Mouse (Mus musculus) neural tube, embryonic 13.5 days (tissue): ENCODE results near the gene Tbc1d22a. TPM values are rescaled to one million over a fixed set of nuclear protein-coding genes. Genes with fewer than 3 reads are reported as not detected.

Experiments used
- ATAC-seq: fragments of 200-750 bp; cut with Nextera tagmentation; 2 replicates; pipeline ENCODE4 v1.8.0; 2017; ENCODE audit warnings: low read depth, mild to moderate bottlenecking, moderate TSS enrichment, moderate library complexity
- H3K27ac ChIP-seq: fragments of 300-500 bp; sonication (generic); replicated peaks from 2 replicates; pipeline ENCODE4 v1.5.1; 2015; ENCODE audit warnings: moderate library complexity, mild to moderate bottlenecking, inconsistent platforms
- H3K27me3 ChIP-seq: fragments of 300-500 bp; sonication (generic); 2 replicates; pipeline ENCODE4 v1.6.1; 2015; ENCODE audit warnings: mild to moderate bottlenecking, inconsistent platforms
- H3K36me3 ChIP-seq: fragments of 300-500 bp; sonication (generic); 2 replicates; pipeline ENCODE4 v1.6.1; 2015; ENCODE audit warnings: mild to moderate bottlenecking, inconsistent platforms
- H3K4me1 ChIP-seq: fragments of 300-500 bp; sonication (generic); replicated peaks from 2 replicates; pipeline ENCODE4 v1.6.1; 2015; ENCODE audit warnings: inconsistent platforms
- H3K4me2 ChIP-seq: fragments of 300-500 bp; sonication (generic); 2 replicates; pipeline ENCODE4 v1.6.1; 2015; ENCODE audit warnings: inconsistent platforms, mild to moderate bottlenecking, moderate library complexity
- H3K4me3 ChIP-seq: fragments of 300-500 bp; sonication (generic); 2 replicates; pipeline ENCODE4 v1.5.1; 2015; ENCODE audit warnings: mild to moderate bottlenecking, inconsistent platforms
- H3K9ac ChIP-seq: fragments of 300-500 bp; sonication (generic); 2 replicates; pipeline ENCODE4 v1.6.1; 2015; ENCODE audit warnings: moderate library complexity, mild to moderate bottlenecking, inconsistent platforms
- H3K9me3 ChIP-seq: fragments of 300-500 bp; sonication (generic); 2 replicates; pipeline ENCODE4 v1.6.1; 2016; ENCODE audit warnings: inconsistent platforms
- WGBS: fragments of 180-500 bp; shearing (Covaris S2); methylation state at CpG from one replicate; pipeline ENCODE4 v1.1.7; 2015; 5-methylcytosine and 5-hydroxymethylcytosine counted together
- polyA plus RNA-seq: library from polyadenylated mRNA; unstranded; fragments of >200 nt; fragmentation: Nextera tagmentation; extraction: Ambion mirVana; gene quantifications from 2 replicates; pipeline ENCODE4 v1.2.1, GENCODE M21; 2015

The Tbc1d22a gene
- polyA plus RNA-seq, 1 experiment from 2014 or later = 12.4 TPM

DNA sequence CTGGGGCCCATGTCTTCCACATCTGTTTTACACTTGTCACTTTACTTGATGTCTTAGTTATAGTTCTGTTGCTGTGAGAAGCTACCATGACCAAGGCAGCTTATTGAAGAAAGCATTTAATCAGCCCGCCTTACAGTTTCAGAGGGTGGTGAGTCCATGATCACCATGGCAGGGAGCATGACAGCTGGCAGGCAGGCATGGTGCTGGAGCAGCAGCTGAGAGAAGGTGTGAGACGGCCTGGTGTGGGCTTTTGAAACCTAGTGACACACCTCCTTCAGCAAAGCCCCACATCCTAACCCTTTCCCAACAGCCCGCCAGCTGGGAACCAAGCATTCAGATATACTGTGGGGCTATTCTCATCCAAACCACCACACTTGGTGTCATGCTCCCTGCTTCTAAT, 91.0 kb downstream of the Tbc1d22a start:
- Histone ChIP-seq H3K4me2 (no peak overlapping the region), H3K9ac (no peak overlapping the region), H3K9me3 (no peaks in the 10 kb centered on the region), H3K27me3 (no peaks in the 10 kb centered on the region), H3K27ac (no peak overlapping the region), H3K4me3 (no peak overlapping the region), H3K4me1 (no peaks in the 10 kb centered on the region), H3K36me3 (peaks cover 20% of the 10 kb centered on the region; the same call in 1 of the 2 replicates)
- ATAC-seq = no peak
- 80% methylated on average over 3 of the region's 3 CpGs for WGBS

- H3K4me3 ChIP-seq = no peak overlapping the region
- H3K27me3 ChIP-seq = no peaks in the 10 kb centered on the region
- H3K9ac ChIP-seq = no peak overlapping the region
- no peaks in the 10 kb centered on the region for H3K4me1 ChIP-seq
- no peak for ATAC-seq
- H3K4me2 ChIP-seq = no peak overlapping the region
- H3K36me3 ChIP-seq = peaks cover 6% of the 10 kb centered on the region
- H3K9me3 ChIP-seq = no peaks in the 10 kb centered on the region
- 89% methylated on average over 5 of the region's 5 CpGs for WGBS
- H3K27ac ChIP-seq = no peak overlapping the region
Measured at GRCm38 (mm10) chr15:86309213-86309829, 95.1 kb downstream of the Tbc1d22a start.

- Histone ChIP-seq H3K27ac (peak overlapping the region; percentile 55), H3K4me1 (peaks cover 18% of the 10 kb centered on the region), H3K4me2 (no peak overlapping the region), H3K9ac (0 out of 2 replicates have a peak overlapping the region, but pooled peaks have one; percentile 17), H3K36me3 (peaks cover 4% of the 10 kb centered on the region), H3K4me3 (no peak overlapping the region), H3K9me3 (no peaks in the 10 kb centered on the region), H3K27me3 (no peaks in the 10 kb centered on the region)
- 47% methylated on average over 19 of the region's 19 CpGs for WGBS
- 0 out of 2 replicates have a peak, but pooled peaks have one; percentile 36 for ATAC-seq
Measured at GRCm38 (mm10) chr15:86320803-86321510, 106.7 kb downstream of the Tbc1d22a start.

GRCm38 (mm10) chr15:86326341-86326740, 112.1 kb downstream of the Tbc1d22a start:
- Histone ChIP-seq H3K36me3 (no peaks in the 10 kb centered on the region), H3K9me3 (no peaks in the 10 kb centered on the region), H3K27me3 (no peaks in the 10 kb centered on the region), H3K4me3 (no peak overlapping the region), H3K4me2 (no peak overlapping the region), H3K27ac (peak overlapping the region; percentile 78), H3K4me1 (peaks cover 40% of the 10 kb centered on the region), H3K9ac (no peak overlapping the region)
- ATAC-seq = no peak
- 86% methylated on average over 4 of the region's 4 CpGs for WGBS

DNA sequence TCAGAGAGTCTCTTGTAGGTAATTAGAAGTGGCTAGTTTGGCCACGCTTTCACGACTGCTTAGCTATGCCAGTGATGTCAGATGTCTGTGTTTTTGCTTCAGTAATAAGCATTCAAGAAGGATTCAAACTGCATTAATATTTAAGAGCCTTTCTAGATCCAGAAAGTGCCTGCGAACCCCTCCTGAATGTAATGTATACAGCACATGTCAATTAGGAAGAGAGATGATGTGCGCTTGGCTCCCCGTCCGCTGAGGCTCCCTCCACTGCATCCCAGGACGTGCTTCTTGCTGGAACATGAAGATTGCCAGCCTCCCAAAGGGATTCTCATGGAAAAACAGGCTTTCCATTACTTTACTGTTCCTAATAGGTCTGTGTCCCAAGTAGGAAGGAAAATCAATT, 115.7 kb downstream of the Tbc1d22a start:
- H3K9me3 ChIP-seq = no peaks in the 10 kb centered on the region
- WGBS = 46% methylated on average over 7 of the region's 7 CpGs
- no peak overlapping the region for H3K4me3 ChIP-seq
- H3K9ac ChIP-seq = no peak overlapping the region
- no peaks in the 10 kb centered on the region for H3K36me3 ChIP-seq
- no peak overlapping the region for H3K4me2 ChIP-seq
- peaks cover 55% of the 10 kb centered on the region for H3K4me1 ChIP-seq
- peak overlapping the region; percentile 76 for H3K27ac ChIP-seq
- ATAC-seq = no peak
- H3K27me3 ChIP-seq = no peaks in the 10 kb centered on the region

- Histone ChIP-seq H3K27ac (peak overlapping the region; percentile 76), H3K9me3 (no peaks in the 10 kb centered on the region), H3K36me3 (no peaks in the 10 kb centered on the region), H3K4me3 (no peak overlapping the region), H3K4me1 (peaks cover 60% of the 10 kb centered on the region), H3K9ac (no peak overlapping the region), H3K27me3 (no peaks in the 10 kb centered on the region), H3K4me2 (no peak overlapping the region)
- 34% methylated on average over 7 of the region's 7 CpGs for WGBS
- ATAC-seq = peak; percentile 38; the same call in 1 of the 2 replicates
Measured at GRCm38 (mm10) chr15:86330454-86330853, 116.2 kb downstream of the Tbc1d22a start.

- Histone ChIP-seq H3K27me3 (no peaks in the 10 kb centered on the region), H3K4me1 (peaks cover 62% of the 10 kb centered on the region)
Measured at GRCm38 (mm10) chr15:86331501-86332245, 117.4 kb downstream of the Tbc1d22a start.

DNA sequence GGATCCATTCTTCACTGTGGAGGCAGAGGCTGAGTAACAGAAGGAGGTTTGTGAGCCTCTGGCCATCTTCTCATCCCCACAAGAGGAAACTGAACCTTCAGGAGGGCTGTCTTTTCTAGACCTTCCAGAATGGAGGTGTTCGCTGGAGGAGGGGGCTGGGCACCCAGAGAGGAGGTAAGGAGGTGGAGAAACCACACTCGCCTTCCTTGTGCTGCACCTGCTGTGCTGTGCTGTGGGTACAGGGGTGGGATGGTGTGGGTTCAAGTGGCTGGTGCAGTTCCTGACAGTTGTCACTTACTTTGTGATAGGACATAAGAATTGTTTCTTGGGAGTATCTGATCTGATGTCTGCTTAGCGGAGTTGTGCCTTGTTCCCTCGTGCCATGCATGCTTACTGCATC, 118.9 kb downstream of the Tbc1d22a start:
- H3K9ac ChIP-seq = no peak overlapping the region
- peaks cover 64% of the 10 kb centered on the region for H3K4me1 ChIP-seq
- H3K4me3 ChIP-seq = no peak overlapping the region
- no peaks in the 10 kb centered on the region for H3K9me3 ChIP-seq
- no peaks in the 10 kb centered on the region for H3K27me3 ChIP-seq
- H3K27ac ChIP-seq = no peak overlapping the region
- 94% methylated on average over 4 of the region's 4 CpGs for WGBS
- H3K36me3 ChIP-seq = no peaks in the 10 kb centered on the region
- ATAC-seq = no peak
- H3K4me2 ChIP-seq = no peak overlapping the region

More at GRCm38 (mm10) chr15:86331501-86332245, 117.4 kb downstream of the Tbc1d22a start:
- H3K4me3 ChIP-seq = no peak overlapping the region
- H3K4me2 ChIP-seq = no peak overlapping the region
- no peak for ATAC-seq
- no peak overlapping the region for H3K9ac ChIP-seq
- WGBS = 75% methylated on average over 8 of the region's 8 CpGs
- H3K27ac ChIP-seq = no peak overlapping the region
- H3K9me3 ChIP-seq = no peaks in the 10 kb centered on the region
- H3K36me3 ChIP-seq = no peaks in the 10 kb centered on the region

- H3K4me3 ChIP-seq = no peak overlapping the region
- no peaks in the 10 kb centered on the region for H3K9me3 ChIP-seq
- H3K27me3 ChIP-seq = no peaks in the 10 kb centered on the region
- no peak overlapping the region for H3K9ac ChIP-seq
- H3K27ac ChIP-seq = no peak overlapping the region
- 88% methylated on average over 2 of the region's 2 CpGs for WGBS
- no peaks in the 10 kb centered on the region for H3K36me3 ChIP-seq
- ATAC-seq = no peak
- H3K4me2 ChIP-seq = no peak overlapping the region
- peaks cover 64% of the 10 kb centered on the region for H3K4me1 ChIP-seq
Measured at GRCm38 (mm10) chr15:86333606-86334005, 119.3 kb downstream of the Tbc1d22a start.

DNA sequence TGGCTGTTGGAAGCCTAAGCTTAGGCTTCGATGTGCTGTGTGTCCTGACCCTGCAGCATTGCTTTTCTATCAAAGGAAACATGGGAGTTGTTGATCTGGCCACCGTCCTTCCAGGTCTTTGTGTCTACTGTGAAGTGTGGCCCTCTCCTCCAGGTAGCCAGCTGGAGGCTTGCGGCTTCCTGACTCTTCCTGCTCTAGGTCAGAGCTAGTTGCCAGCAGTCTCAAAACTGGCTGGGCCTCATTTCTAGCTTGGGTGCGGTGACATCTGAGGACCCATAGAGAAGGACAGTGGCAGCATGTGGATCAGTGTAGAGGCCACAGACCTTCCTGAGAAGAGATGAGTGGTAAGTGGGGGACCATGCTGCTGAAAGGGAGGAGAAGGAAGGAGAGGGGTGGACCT, 120.0 kb downstream of the Tbc1d22a start:
- WGBS = 96% methylated on average over 4 of the region's 4 CpGs
- no peak overlapping the region for H3K4me2 ChIP-seq
- 0 out of 2 replicates have a peak overlapping the region, but pooled peaks have one; percentile 15 for H3K27ac ChIP-seq
- H3K9ac ChIP-seq = no peak overlapping the region
- no peak for ATAC-seq
- no peaks in the 10 kb centered on the region for H3K27me3 ChIP-seq
- no peak overlapping the region for H3K4me3 ChIP-seq
- no peaks in the 10 kb centered on the region for H3K36me3 ChIP-seq
- no peaks in the 10 kb centered on the region for H3K9me3 ChIP-seq
- H3K4me1 ChIP-seq = peaks cover 64% of the 10 kb centered on the region

- no peaks in the 10 kb centered on the region for H3K27me3 ChIP-seq
- H3K27ac ChIP-seq = 0 out of 2 replicates have a peak overlapping the region, but pooled peaks have one; percentile 15
- no peak overlapping the region for H3K4me3 ChIP-seq
- WGBS = 53% methylated on average over 9 of the region's 9 CpGs
- H3K36me3 ChIP-seq = no peaks in the 10 kb centered on the region
- H3K9ac ChIP-seq = no peak overlapping the region
- H3K4me1 ChIP-seq = peaks cover 62% of the 10 kb centered on the region
- no peak overlapping the region for H3K4me2 ChIP-seq
- no peaks in the 10 kb centered on the region for H3K9me3 ChIP-seq
- no peak for ATAC-seq
Measured at GRCm38 (mm10) chr15:86334745-86335144, 120.5 kb downstream of the Tbc1d22a start.

DNA sequence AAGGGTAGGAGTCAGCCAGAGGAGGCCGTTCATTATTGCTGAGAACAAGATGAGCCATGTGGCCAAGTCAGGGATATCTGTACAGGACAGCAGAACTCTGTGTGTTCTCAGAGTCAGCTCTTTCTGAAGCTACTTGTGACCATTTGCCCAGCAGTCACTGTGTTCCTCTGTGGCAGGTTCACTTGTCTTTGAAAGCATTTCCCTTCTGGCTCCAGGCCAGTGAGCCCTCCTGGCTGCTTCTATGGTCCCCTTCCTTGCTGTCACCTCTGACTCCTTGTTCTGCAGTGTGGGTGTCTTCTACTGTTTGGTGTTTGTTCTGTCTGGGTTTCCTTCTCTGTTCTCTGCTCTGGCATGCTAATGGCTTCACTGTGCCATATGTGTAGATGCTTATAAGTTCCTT, 121.5 kb downstream of the Tbc1d22a start:
- Histone ChIP-seq H3K36me3 (no peaks in the 10 kb centered on the region), H3K27ac (0 out of 2 replicates have a peak overlapping the region, but pooled peaks have one; percentile 47), H3K4me2 (no peak overlapping the region), H3K9ac (no peak overlapping the region), H3K4me1 (peaks cover 60% of the 10 kb centered on the region), H3K4me3 (no peak overlapping the region), H3K27me3 (no peaks in the 10 kb centered on the region), H3K9me3 (no peaks in the 10 kb centered on the region)
- ATAC-seq = no peak
- WGBS = 81% methylated on average over 1 of the region's 1 CpGs
